Mouse (Mus musculus) neural tube, postnatal 0 days (tissue): Measurements from ENCODE around the gene Hist1h4d. TPM values are rescaled to one million over a fixed set of nuclear protein-coding genes. Genes with fewer than 3 reads are reported as not detected.

Source experiments
- microRNA-seq: library from miRNA; unstranded; fragments of <30 nt; microRNA quantifications from one replicate; pipeline ENCODE4, GENCODE M21; 2016
- polyA plus RNA-seq: library from polyadenylated mRNA; unstranded; fragments of >200 nt; fragmentation: Nextera tagmentation; extraction: Ambion mirVana; gene quantifications from 2 replicates; pipeline ENCODE4 v1.2.1, GENCODE M21; 2015

Hist1h4d gene
- polyA plus RNA-seq, 1 experiment from 2014 or later = 28.2 TPM

Small RNA genes within 50 kb of the gene (microRNA-seq; reads per million reads assigned to microRNA genes)
- gene Gm44297 (not detected), gene Gm44359 (not detected), gene Gm44394 (not detected)

Other genes with a start within 250 kb of the Hist1h4d start
- gene Zfp322a, start 212.4 kb upstream of the Hist1h4d start, polyA plus RNA-seq = 28.9 and 30.1 TPM in 2 replicates
- gene Abt1, start 157.7 kb upstream of the Hist1h4d start, polyA plus RNA-seq = 7.2 and 8.3 TPM in 2 replicates
- gene Btn1a1, start 115.7 kb upstream of the Hist1h4d start, polyA plus RNA-seq = 0.11 and 0.19 TPM in 2 replicates
- gene Btn2a2, start 92.7 kb upstream of the Hist1h4d start, polyA plus RNA-seq = 0.09 TPM in 1 of 2 replicates, not detected in the other
- gene Hist1h4h, start 50.5 kb upstream of the Hist1h4d start, polyA plus RNA-seq = 0.92 and 4.6 TPM in 2 replicates
- 1.7 TPM in 1 of 2 replicates, not detected in the other for gene Hist1h2af, start 47.7 kb upstream of the Hist1h4d start, polyA plus RNA-seq
- 1.3 TPM in 1 of 2 replicates, not detected in the other for gene Hist1h3g, start 46.2 kb upstream of the Hist1h4d start, polyA plus RNA-seq
- gene Hist1h2bh, start 38.2 kb upstream of the Hist1h4d start, polyA plus RNA-seq = 0.09 and 0.36 TPM in 2 replicates
- 0.21 TPM in 1 of 2 replicates, not detected in the other for gene Hist1h3f, start 37.5 kb upstream of the Hist1h4d start, polyA plus RNA-seq
- not detected in 2 replicates for gene Hist1h4f, start 29.9 kb upstream of the Hist1h4d start, polyA plus RNA-seq
- 0.09 and 0.13 TPM in 2 replicates for gene Hist1h1d, start 28.3 kb upstream of the Hist1h4d start, polyA plus RNA-seq
- gene Hist1h3e, start 19.2 kb upstream of the Hist1h4d start, polyA plus RNA-seq = 1.5 and 2.0 TPM in 2 replicates
- 7.7 and 9.3 TPM in 2 replicates for gene Hist1h2ae, start 10.4 kb upstream of the Hist1h4d start, polyA plus RNA-seq
- gene Hist1h2bg, start 10.2 kb upstream of the Hist1h4d start, polyA plus RNA-seq = 1.5 and 3.0 TPM in 2 replicates
- gene Hist1h2bf, start 7.4 kb upstream of the Hist1h4d start, polyA plus RNA-seq = 0.65 TPM in 1 of 2 replicates, not detected in the other
- not detected in 2 replicates for gene Hist1h2ad, start 7.2 kb upstream of the Hist1h4d start, polyA plus RNA-seq
- gene Hist1h3d, start 5.8 kb upstream of the Hist1h4d start, polyA plus RNA-seq = 0.58 and 0.66 TPM in 2 replicates
- gene Hist1h2be, start 39.5 kb downstream of the Hist1h4d start, polyA plus RNA-seq = 0.80 and 0.89 TPM in 2 replicates
- 7.7 and 9.3 TPM in 2 replicates for gene Hist1h1e, start 41.0 kb downstream of the Hist1h4d start, polyA plus RNA-seq
- 0.19 and 0.41 TPM in 2 replicates for gene Hist1h2ac, start 102.3 kb downstream of the Hist1h4d start, polyA plus RNA-seq
- 37.8 and 45.4 TPM in 2 replicates for gene Hist1h2bc, start 102.6 kb downstream of the Hist1h4d start, polyA plus RNA-seq
- not detected in 2 replicates for gene Hist1h1t, start 114.2 kb downstream of the Hist1h4d start, polyA plus RNA-seq
- gene Hist1h4c, start 116.9 kb downstream of the Hist1h4d start, polyA plus RNA-seq = 2.4 and 3.7 TPM in 2 replicates
- 6.6 and 7.2 TPM in 2 replicates for gene Hfe, start 129.3 kb downstream of the Hist1h4d start, polyA plus RNA-seq
- 16.4 and 22.5 TPM in 2 replicates for gene Hist1h1c, start 157.2 kb downstream of the Hist1h4d start, polyA plus RNA-seq
- gene Hist1h3c, start 164.0 kb downstream of the Hist1h4d start, polyA plus RNA-seq = not detected in 2 replicates
- gene Hist1h2bb, start 165.1 kb downstream of the Hist1h4d start, polyA plus RNA-seq = 0.62 TPM in 1 of 2 replicates, not detected in the other
- 2.7 and 4.7 TPM in 2 replicates for gene Hist1h2ab, start 169.5 kb downstream of the Hist1h4d start, polyA plus RNA-seq
- 0.58 TPM in 1 of 2 replicates, not detected in the other for gene Hist1h3b, start 170.7 kb downstream of the Hist1h4d start, polyA plus RNA-seq
- gene Hist1h4b, start 175.4 kb downstream of the Hist1h4d start, polyA plus RNA-seq = 1.2 TPM in 1 of 2 replicates, not detected in the other
- 0.54 TPM in 1 of 2 replicates, not detected in the other for gene Hist1h4a, start 179.6 kb downstream of the Hist1h4d start, polyA plus RNA-seq
- gene Hist1h3a, start 180.8 kb downstream of the Hist1h4d start, polyA plus RNA-seq = 0.66 and 0.94 TPM in 2 replicates
- gene Hist1h1a, start 182.1 kb downstream of the Hist1h4d start, polyA plus RNA-seq = 0.50 and 0.66 TPM in 2 replicates
- gene Trim38, start 188.3 kb downstream of the Hist1h4d start, polyA plus RNA-seq = not detected in 2 replicates
- not detected in 2 replicates for gene Slc17a2, start 225.4 kb downstream of the Hist1h4d start, polyA plus RNA-seq